Mouse (Mus musculus): Measurements from ENCODE around the gene Plxna2. TPM values are rescaled to one million over a fixed set of nuclear protein-coding genes. Genes with fewer than 3 reads are reported as not detected.
A peak's percentile ranks its signal among the peaks of the same experiment; 100 is the strongest.

Gene Plxna2
- total RNA-seq, 1 experiment from 2014 or later: 15.2 TPM

- peak; percentile 74 for DNase-seq
Observed at GRCm38 (mm10) chr1:194660426-194661119, 42.6 kb downstream of the Plxna2 start.

- DNase-seq: no peak
Observed at GRCm38 (mm10) chr1:194663021-194663420, 45.0 kb downstream of the Plxna2 start.

GRCm38 (mm10) chr1:194665715-194666114 is 47.7 kb downstream of the Plxna2 start:
- no peak for DNase-seq

GRCm38 (mm10) chr1:194671783-194672524 is 53.9 kb downstream of the Plxna2 start:
- no peak for DNase-seq

GRCm38 (mm10) chr1:194672525-194672894 is 54.5 kb downstream of the Plxna2 start:
- no peak for DNase-seq

GRCm38 (mm10) chr1:194673229-194673628 is 55.2 kb downstream of the Plxna2 start:
- DNase-seq: no peak

GRCm38 (mm10) chr1:194675106-194675890 is 57.3 kb downstream of the Plxna2 start:
- no peak for DNase-seq

GRCm38 (mm10) chr1:194675891-194676200 is 57.8 kb downstream of the Plxna2 start:
- no peak for DNase-seq

- DNase-seq: peak; percentile 32
Observed at GRCm38 (mm10) chr1:194677878-194678277, 59.9 kb downstream of the Plxna2 start.

- no peak for DNase-seq
Observed at GRCm38 (mm10) chr1:194679147-194679546, 61.1 kb downstream of the Plxna2 start.

- DNase-seq: peak; percentile 50
Observed at GRCm38 (mm10) chr1:194680136-194680535, 62.1 kb downstream of the Plxna2 start.

- no peak for DNase-seq
Observed at GRCm38 (mm10) chr1:194682021-194682420, 64.0 kb downstream of the Plxna2 start.

- DNase-seq: no peak
Observed at GRCm38 (mm10) chr1:194683132-194683531, 65.1 kb downstream of the Plxna2 start.

- no peak for DNase-seq
Observed at GRCm38 (mm10) chr1:194685896-194686295, 67.9 kb downstream of the Plxna2 start.

GRCm38 (mm10) chr1:194687746-194688145 is 69.7 kb downstream of the Plxna2 start:
- no peak for DNase-seq

GRCm38 (mm10) chr1:194688161-194688560 is 70.1 kb downstream of the Plxna2 start:
- DNase-seq: no peak

- DNase-seq: no peak
Observed at GRCm38 (mm10) chr1:194693063-194693462, 75.0 kb downstream of the Plxna2 start.

- no peak for DNase-seq
Observed at GRCm38 (mm10) chr1:194693488-194693887, 75.5 kb downstream of the Plxna2 start.

- no peak for DNase-seq
Observed at GRCm38 (mm10) chr1:194694805-194695204, 76.8 kb downstream of the Plxna2 start.

- no peak for DNase-seq
Observed at GRCm38 (mm10) chr1:194697439-194697838, 79.4 kb downstream of the Plxna2 start.

- no peak for DNase-seq
Observed at GRCm38 (mm10) chr1:194699321-194699720, 81.3 kb downstream of the Plxna2 start.

- DNase-seq: no peak
Observed at GRCm38 (mm10) chr1:194703235-194703634, 85.2 kb downstream of the Plxna2 start.

All from adrenal gland, postnatal 14 days (tissue).